Mouse (Mus musculus): ENCODE data around the gene Reep6.

DNA sequence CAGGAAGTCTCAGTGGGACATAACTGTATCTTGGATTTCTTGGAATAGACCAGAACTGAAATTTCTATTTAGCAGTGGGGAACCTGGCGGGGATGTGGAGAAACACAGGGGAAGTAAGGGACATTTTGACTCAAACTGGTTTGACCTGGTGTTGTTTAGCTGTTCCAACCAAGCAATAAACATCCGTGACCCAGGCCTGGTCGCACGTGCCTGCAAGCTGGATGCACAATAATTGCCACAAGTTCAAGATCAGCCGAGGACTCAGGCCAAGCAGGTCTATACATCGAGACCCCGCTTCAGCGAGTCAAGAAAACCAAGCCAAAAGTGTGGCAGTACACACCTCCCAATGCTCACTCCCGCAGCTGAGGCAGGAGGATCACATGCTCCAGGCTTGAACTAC, 42.2 kb downstream of the Reep6 start:
- no peak for TF ChIP-seq CTCF (IDR thresholded peaks at IDR 0.05; ENCODE audit: borderline replicate concordance, extremely low read depth, insufficient read depth, insufficient read length)
- TF ChIP-seq POLR2A (IDR thresholded peaks at IDR 0.05; ENCODE audit: borderline replicate concordance, extremely low read depth, insufficient read depth, insufficient read length, poor library complexity, severe bottlenecking), result no peak
